Mouse (Mus musculus) gastrocnemius, postnatal 25 days (tissue): Measurements from ENCODE around the gene Enox1. TPM values are rescaled to one million over a fixed set of nuclear protein-coding genes. Genes with fewer than 3 reads are reported as not detected.

Experiments
- DNase-seq: peaks from one replicate; pipeline ENCODE4 v3.0.0; 2022
- total RNA-seq, 2 experiments: library from RNA; stranded (reverse); gene quantifications; 1 replicate in 1 of 2; 2 replicates in 1 of 2; pipeline ENCODE4 v1.2.3; 2021

The Enox1 gene
- total RNA-seq, 2 experiments from 2014 or later = 0.99 to 1.2 TPM

DNA sequence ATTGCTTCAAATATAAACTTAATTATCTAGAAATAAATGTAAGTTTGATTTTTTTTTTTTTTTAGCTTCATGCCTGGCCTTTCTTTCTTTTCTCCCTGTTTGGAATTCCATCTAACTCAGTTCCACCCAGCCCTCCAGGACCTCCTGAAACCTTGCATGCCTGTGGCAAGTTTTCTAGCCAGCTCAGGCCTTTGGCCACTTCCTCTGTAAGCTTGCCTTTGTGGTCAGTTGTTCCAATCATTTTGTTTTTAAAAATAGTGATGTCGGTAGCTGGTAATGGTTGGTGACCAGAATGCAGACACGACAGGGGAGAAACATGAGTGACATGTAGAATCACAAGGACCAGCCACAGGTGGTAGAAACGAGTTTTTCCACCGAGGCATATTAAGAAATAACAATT is 307.4 kb downstream of the Enox1 start:
- no peak for DNase-seq

- no peak for DNase-seq
These were observed 308.2 kb downstream of the Enox1 start for GRCm38 (mm10) chr14:77464782-77465181.

DNA sequence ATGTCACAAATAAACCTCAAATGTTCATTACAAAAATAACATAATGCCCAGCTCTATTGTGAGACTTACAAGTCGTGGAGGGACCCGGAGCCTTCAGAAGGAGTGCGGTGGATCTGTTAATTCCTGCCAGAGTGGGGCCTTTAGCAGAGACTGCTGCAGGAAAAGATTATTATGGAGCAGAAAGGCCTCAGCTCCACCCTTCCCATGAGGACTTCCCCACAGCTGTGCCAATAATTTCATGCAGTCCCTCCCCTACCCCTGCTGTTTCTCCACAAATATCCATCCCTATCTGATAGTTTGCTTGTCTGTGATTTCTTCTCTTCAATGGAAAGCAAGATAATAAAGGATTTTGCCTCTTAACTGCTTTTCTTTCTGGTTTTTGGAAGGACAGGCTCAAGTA is 314.0 kb downstream of the Enox1 start:
- DNase-seq = peak; percentile 13

DNA sequence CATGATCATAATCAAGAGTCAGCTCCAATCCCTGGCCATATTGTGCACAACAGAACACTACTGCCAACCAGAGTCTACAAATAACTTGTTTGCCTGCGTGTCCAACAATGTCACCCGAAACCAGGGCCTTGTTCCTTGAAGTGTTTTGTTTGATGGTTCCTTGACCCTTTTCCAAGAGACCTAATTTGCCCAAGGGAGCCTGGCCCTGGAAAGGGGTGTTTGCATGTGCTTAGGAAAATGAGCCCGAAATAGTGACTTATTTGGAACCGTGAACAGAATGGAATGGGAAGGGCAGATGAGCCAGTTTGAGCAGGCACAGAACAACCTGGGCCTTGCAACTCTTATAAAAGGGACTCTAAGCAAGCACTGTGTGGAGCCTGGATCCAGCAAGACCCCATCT is 316.9 kb downstream of the Enox1 start:
- DNase-seq = no peak

DNA sequence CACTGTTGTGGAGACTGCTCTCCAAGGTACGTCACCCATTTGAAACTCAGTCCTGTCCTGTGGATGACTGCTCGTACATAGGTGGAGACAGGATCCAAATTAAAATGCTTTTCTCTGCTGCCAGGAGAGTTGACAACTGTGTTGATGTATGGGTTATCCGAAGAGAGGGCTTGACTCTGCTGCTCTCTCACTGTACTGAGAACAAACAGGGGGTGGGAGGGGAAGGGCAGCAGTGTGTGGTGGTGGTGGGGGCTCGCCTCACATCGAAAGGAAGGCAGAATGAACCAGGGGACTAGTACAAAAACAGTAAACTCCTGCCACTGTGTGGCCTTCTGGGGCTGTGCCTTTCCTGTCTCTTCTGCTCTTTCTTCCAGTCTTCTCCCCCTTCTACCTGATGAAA is 317.5 kb downstream of the Enox1 start:
- DNase-seq = no peak

DNA sequence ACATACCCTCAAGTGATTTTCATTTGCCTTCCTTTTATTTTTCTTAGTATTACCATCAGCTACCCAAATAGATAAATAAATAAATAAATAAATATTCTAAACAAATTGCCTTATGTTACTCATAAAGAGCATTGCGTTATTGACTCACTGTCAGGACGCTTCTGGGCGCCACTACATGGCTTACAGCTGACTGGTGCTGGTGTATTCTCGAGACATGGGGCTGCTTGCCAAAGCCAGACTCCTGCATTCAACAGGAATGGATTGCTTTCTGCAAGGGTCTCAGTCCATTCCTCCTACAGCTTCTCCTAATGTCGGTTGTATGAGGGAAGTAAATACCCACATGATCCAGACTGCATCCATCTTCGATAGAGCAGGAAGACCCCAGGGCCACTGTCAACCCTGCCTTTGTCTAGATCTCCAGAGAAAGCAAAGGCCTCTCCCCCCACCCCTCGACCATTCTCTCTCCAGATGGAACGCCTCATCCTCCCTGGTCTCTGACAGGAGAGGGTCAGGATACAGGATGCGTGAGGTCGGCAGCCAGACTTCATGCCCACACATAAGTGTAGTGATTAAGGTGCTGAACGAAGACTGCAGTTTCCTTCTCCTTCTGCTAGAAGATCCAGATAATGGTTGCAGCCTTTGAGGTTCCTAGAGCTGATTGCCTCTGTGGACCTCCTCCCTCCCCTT is 318.7 kb downstream of the Enox1 start:
- no peak for DNase-seq

DNA sequence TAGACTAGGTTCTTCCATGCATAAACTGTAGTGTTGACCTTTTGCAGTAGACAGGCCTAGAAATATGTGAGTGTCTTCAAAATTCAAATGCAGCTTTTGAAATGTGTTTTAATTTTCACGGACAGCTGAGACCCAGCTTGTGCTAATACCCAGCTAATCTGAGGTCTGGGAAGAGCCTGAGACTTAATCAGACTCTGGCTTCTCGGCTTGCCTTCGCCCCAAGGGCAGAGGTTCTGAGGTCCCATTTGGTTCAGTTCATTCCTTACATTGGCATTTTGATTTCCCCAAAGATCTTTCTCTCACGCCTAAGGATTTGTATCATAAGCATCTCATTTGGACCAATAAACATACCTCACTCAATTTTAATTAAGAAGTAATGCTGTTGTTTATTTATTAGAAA is 321.1 kb downstream of the Enox1 start:
- no peak for DNase-seq

DNA sequence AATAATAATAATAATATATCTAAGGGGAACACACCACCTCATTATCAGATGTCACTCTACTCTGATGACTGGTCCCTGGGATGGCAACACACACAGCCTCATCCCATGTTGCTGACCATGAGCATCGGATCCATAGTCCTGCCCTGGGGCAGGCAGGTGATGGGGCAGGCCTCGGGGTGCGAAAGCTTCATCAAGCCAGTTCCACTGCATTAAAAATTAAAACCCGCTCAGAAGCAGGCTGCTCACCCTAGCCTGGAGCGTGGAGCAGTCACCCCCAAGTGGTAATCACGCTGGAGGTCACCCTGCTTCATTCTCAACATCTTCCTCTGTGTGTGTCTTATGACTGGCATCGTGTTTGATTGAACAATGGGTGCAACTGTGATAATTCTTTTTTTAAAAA is 321.6 kb downstream of the Enox1 start:
- DNase-seq = no peak

DNA sequence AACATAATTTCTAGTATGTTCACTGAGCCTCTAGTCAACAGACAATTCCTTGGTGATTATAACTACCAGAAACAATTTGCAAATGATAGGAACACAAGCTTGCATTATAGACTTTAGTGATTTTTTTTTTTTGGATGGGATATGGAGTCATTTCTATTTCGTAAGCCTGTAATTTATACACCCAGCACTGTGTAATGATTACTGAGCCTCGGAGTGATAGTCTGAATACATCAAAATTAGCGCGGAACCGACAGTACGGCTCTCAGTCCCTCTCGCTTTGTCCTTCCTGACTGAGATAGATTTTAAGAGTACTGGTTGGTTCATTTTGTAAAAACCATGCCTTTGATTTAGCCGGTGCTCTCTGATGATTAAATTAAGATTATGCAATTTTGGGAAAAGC is 322.1 kb downstream of the Enox1 start:
- no peak for DNase-seq

DNA sequence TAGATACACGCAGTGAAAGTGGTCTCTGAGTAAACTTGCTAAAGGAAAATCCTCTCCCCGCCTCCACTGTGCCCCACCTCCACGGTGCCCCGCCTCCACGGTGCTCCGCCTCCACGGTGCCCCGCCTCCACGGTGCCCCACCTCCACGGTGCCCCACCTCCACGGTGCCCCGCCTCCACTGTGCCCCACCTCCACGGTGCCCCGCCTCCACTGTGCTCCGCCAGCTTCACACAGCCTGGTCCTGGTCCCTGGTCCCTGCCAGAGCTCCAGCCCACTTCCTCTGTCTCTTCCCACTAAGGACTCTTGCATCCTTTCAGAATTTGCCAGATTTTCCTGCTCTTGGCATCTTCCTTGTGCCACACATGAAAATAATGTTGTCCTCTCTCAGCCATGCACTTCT is 326.5 kb downstream of the Enox1 start:
- DNase-seq = no peak

- peak; percentile 88 for DNase-seq
These were observed 328.4 kb downstream of the Enox1 start for GRCm38 (mm10) chr14:77484951-77485447.

DNA sequence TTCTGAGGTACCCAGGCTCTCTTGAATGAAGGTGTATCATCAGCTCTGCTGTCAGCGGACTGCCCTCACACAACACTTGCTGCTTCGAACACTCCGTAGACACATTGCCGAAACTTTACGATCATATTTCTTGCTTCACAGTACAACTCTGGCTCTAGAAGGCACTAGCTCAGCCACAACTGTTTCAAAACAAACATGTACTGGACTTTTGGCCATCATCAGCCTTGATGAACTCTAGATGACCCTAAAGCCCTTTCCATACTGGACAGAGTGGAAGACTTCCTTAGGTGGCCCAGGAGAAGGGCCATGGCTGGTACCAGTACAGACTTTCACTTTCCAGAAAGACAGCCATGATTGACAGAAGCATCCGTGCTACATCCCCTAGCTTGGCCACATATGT is 334.1 kb downstream of the Enox1 start:
- no peak for DNase-seq

DNA sequence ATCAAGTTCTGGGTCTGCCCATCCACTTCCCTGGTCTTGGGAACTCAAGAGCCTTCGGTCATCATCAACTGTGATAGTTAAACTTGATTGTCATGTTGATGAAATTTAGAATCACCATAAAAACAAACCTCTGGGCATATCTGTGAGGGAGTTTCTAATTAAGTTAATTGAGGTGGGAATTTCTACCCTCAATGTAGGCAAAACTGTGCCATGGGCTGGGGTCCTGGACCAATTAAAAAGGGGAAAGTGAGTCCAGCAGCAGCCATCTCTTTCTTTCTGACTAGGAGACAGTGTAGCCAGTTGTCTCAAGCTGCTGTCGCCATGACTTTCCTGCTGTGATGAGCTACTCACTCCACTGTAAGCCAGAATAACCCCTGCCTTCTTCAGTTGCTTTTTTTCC is 335.2 kb downstream of the Enox1 start:
- no peak for DNase-seq

DNA sequence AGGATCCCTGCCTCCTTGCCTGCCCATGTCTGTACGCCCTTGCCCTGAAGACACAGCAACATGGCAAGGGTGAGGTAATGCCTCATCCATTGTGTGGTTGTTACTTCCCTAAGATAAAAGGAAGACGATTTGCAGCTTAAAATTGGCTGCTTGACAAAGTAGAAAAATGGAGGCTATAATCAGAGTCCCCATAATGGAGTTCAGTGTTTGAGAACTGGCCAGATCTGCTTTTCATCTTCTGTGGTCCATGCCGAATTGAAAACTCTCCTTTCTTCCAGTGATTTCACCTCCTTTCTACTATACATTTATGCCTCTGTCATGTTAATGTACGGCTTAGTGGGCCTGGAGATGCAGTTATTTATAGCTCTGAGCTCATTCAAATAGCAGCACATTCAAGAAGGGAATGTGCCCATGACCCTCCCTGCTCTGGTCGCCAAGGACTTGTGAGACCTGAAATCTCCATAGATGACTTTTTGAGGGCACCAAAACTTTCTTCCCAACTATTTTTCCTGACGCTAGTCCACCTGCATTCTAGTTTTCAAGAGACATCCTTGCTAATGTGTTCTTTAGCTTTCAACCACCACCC is 343.5 kb downstream of the Enox1 start:
- no peak for DNase-seq

- DNase-seq = peak; percentile 19
These were observed 348.0 kb downstream of the Enox1 start for GRCm38 (mm10) chr14:77504458-77505135.

- DNase-seq = no peak
These were observed 349.8 kb downstream of the Enox1 start for GRCm38 (mm10) chr14:77506341-77506740.

GRCm38 (mm10) chr14:77508036-77508435 is 351.5 kb downstream of the Enox1 start:
- DNase-seq = peak; percentile 64

- no peak for DNase-seq
These were observed 352.5 kb downstream of the Enox1 start for GRCm38 (mm10) chr14:77509042-77509441.

- no peak for DNase-seq
These were observed 353.4 kb downstream of the Enox1 start for GRCm38 (mm10) chr14:77509924-77510323.

DNA sequence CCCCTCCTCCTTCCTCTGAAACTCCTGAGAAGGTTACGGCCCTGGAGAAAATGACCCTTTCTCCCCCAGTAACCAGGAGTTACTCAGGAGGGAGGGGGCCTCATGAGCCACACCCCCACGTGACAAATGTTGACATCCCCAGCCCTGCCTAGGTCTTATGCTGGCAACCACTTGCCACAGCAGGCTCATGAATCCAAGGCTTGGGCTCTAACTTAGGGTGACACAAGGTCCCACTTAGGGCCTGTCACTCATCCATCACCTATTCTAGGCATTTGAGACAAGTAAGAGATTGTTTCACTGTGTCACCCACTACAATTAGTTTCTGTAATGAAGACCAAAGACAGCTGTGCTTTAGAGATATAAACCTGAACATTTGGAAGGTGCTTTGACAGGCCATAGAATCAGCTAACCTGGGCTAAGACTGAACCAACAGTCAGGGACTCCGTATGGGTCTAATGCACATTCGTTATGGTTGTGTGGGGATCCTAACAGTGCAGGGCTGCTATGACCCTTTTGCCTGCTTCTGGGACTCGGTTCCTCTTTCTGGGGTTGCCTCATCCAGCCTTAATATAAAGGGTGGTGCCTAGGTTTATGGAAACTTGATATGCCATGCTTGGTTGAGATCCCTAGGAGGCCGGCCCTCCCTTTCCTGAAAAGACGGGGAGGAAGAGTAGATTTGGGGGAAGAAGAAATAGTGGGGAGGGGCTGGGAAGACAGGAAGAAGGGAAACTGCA is 354.7 kb downstream of the Enox1 start:
- no peak for DNase-seq

DNA sequence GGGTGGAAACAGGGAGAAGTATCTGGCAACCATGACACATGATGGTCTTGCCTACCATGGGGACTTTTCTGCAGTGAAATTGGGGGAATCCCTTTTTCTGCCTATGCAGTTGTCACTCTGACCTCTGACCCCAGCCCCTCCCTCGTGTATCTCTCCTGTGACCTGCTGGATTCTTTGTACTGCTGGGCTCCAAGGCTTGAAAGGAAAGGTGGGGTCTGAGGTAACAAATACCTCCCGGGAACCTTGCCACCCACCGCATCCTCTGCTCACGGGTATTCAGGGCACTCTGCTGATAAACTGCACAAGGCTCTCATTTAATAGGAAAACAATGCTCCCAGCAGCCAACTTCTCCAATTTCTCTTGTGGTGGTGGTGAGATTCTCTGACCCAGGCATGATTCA is 361.5 kb downstream of the Enox1 start:
- no peak for DNase-seq

DNA sequence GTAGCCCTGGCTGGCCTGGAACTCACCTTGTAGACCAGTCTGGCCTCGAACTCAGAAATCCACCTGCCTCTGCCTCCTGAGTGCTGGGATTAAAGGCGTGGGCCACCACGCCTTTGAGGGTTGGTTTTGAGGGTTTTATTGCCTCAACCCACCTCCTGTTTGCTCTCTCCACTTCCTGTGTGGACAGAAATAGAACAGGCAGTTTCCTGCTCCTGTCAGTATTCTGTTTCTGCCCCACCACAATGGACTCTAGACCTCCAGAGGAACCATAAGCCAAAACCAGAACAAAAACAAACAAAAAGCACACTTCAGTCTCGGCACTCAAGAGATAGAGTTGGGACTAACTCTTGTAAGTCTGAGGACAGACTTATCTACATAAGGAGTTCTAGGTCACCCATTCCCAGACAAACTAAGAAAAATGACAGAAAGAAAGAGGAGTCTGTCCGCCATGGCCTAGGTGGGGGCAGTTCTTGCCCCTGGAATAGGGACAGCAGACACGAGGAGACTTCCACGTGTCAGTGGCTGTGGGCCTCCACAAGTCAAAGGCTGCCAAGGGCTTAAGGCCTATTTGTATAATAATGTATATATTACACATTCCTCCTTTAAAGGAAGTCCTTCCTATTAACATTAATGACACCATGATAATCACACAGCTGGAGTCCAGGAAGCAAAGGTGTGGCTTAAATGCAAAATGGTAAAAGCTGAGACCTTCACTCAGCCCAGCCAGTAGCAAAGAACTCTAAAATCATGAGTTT is 362.6 kb downstream of the Enox1 start:
- DNase-seq = no peak
